Mouse (Mus musculus): ENCODE data around the gene Sh3glb1.

Sh3glb1 gene

DNA sequence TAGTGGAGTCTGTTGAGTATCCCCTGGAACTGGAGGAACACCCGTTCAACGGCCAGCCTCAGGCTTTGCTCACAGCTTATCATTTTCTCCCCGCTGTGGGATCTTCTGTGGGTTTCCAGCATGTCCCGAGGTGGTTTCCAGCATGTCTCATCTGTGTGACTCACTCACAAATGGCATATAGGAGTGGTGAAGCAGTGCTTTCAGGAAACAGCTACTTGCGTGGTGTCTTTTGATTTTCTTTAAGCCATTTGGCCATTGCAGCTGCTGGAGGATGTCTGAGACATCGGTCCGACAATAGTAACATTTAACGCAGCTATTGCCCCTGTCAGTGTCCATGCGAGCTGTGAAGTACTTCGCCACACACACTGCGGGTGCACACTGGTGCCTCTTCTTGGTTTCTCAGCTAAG, 50.7 kb downstream of the Sh3glb1 start:
- no peak for DNase-seq

DNA sequence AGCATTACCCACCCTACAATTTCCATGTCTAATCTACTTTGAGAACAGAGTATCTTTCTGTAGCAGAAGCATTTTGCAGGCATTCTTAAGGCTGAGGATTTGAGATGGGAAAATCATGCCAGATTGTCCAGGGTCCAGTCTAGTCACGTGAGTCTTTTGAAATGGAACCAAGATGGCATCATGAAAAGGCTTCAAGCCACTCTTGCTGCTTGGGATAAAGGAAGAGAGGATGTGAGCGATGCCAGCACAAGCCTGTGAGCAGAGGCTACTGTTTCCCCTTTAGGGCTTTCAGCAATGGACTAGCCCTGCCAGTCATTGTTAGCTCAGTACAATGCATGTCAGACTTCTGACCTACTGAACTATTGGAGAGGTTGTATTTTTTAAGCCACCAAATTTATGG, 51.2 kb downstream of the Sh3glb1 start:
- DNase-seq: no peak

DNA sequence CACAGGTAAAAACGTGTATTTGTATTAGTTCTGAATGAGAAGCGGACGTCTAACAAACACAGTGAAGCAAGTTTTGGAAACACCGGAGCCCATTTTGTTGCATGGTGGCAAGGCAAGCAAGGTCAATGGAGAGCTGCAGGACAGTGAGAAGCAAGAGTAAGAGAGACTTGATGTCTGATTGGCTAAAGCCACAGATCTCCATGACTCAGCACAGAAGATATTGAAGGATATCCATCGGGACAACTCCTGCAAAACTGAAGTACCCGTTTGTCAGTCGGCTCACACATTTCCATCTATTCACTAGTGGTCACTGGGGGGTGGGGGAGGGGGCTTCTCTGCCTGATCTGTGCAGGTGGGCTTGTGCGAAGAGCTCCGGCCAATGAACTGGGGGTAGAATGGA, 52.1 kb downstream of the Sh3glb1 start:
- DNase-seq: no peak

- DNase-seq: peak; percentile 60
Measured at GRCm38 (mm10) chr3:144664363-144665299, 55.5 kb downstream of the Sh3glb1 start.

DNA sequence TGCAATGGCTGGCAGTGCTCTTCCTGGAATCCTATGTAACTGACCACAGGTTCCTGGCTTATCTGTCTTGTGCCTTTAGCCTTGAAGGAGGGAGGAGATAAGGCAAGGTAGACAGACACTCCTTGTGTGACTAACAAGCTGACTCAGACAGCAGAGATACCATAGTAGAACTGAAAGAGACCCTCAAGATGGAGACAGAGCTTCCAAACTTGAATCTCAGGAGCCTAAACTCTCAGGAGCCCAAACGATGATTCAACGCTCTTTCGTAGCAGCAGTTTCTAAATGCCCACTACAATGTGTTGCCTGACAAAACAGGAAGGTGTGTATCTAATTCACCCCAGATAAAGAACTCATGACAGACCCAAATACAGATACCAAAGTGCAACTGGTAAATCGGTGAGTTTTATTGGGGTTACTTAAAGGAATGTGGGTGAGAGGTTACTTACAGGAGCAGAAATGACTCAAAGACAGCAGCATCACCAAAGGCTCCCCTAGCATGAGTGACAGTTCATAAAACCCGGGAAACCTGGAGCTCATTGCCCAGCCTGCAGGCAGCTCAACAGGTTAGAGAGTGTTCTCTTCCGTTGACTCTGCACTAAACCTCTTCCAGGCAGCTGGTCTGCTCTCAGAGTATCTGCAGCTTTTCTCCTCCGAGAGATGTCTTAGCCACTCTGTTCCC, 56.6 kb downstream of the Sh3glb1 start:
- no peak for DNase-seq

- no peak for DNase-seq
Measured at GRCm38 (mm10) chr3:144662215-144662852, 57.8 kb downstream of the Sh3glb1 start.

GRCm38 (mm10) chr3:144661439-144661838, 58.7 kb downstream of the Sh3glb1 start:
- DNase-seq: no peak

DNA sequence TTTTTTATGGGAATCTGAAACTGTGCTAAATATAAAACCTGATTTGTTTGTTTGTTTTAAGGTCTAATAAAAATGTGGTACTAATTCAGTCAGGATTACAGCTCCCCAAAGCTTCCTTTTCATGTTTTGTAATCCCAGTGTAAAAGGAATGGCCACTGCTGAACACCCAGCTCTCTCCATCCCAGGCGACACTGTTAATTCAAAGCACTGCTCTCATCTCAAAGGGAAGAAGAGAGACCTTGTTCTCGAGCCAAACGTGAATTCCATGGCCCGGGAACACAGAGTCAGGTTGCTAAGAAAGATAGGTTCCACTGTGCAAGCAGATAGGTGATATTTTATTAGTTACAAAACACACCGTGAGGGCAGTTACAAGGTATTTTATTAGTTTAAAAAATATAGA, 75.9 kb downstream of the Sh3glb1 start:
- no peak for DNase-seq

- peak; percentile 72 for DNase-seq
Measured at GRCm38 (mm10) chr3:144643301-144643871, 76.7 kb downstream of the Sh3glb1 start.

GRCm38 (mm10) chr3:144642141-144642540, 78.0 kb downstream of the Sh3glb1 start:
- DNase-seq: no peak

DNA sequence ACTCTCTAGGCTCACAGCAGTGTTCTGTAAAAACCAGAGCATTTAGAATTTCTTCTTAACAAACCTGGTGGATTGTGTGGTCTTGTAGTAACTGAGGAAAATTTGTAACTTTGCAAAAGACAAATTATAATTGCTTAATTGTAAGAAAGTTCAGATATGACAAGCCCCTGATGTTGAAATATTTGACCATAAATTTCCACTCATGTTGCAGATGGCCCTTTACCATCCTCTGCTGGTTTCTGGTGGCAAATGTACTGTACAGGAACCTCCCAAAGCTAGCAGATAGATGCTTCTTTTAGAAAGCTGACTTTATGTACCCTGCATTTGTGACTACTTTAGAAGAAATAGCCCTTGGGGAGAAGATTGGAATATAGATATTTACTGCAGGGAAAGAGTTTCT, 80.1 kb downstream of the Sh3glb1 start:
- DNase-seq: no peak

- no peak for DNase-seq
Measured at GRCm38 (mm10) chr3:144639387-144639786, 80.7 kb downstream of the Sh3glb1 start.

DNA sequence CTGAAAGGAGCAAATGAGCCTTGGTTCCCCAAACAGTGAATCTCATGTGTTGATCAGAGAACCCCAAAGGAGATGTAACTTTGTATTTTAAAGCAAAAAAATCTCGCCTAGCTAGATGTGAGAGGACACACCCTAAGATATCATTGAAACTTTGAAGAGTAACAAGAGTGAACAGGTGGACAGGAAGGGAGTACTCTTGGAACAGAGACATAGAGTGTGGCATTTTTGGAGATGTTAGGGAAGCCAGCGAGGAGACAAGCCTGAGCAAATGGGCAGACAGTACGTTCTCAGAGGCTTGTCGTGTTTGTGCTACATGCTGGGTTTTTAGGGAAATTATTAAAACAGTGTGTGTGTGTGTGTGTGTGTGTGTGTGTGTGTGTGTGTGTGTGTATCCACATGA, 82.0 kb downstream of the Sh3glb1 start:
- DNase-seq: no peak

DNA sequence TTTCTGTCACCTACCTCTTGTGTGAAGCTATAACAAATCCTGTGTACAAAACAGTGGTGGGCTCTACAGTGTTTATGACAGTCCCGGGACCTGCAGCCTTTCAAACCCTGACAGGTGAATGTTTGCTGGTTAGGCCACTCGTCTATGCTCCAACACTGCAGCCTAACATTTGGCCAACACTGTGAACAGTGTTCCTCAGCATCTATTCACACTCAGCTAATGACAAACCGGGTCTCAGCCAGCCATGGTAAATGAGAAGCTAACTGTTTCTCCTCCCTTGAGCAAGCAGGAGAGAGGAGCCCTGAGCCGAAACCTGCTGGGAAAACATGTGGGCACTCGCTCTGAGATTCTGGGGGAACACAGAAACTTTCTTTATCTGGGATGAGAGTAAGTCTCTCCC, 84.9 kb downstream of the Sh3glb1 start:
- no peak for DNase-seq

Measured in lung, postnatal 14 days (tissue).